Mouse (Mus musculus) heart, postnatal 0 days (tissue): ENCODE data around the gene Plb1.

Experiments
- CTCF ChIP-seq: IDR thresholded peaks from 2 replicates; pipeline ENCODE4 v1.5.1; 2016; ENCODE audit warnings: antibody characterized with exemption, control low read depth, low read depth
- EP300 ChIP-seq: IDR thresholded peaks from 2 replicates; pipeline ENCODE4 v1.6.1; 2016; ENCODE audit warnings: antibody characterized with exemption, low read depth

GRCm38 (mm10) chr5:32199136-32199535 lies 33.4 kb upstream of the Plb1 start:
- TF ChIP-seq CTCF (no peak), EP300 (no peak)
